Mouse (Mus musculus): Measurements from ENCODE around the gene Slc8a2.

The Slc8a2 gene

GRCm38 (mm10) chr7:16172586-16173140 is 43.0 kb downstream of the Slc8a2 start:
- DNase-seq, result no peak

- no peak for DNase-seq
Observed at GRCm38 (mm10) chr7:16173146-16173545, 43.5 kb downstream of the Slc8a2 start.

- DNase-seq, result no peak
Observed at GRCm38 (mm10) chr7:16174597-16175541, 45.2 kb downstream of the Slc8a2 start, which contains the start of gene Meis3. Gene Meis3, plus strand, starts transcription at chr7:16175090.

- DNase-seq, result no peak
Observed at GRCm38 (mm10) chr7:16175542-16175931, 45.9 kb downstream of the Slc8a2 start.

GRCm38 (mm10) chr7:16178114-16178513 is 48.5 kb downstream of the Slc8a2 start:
- no peak for DNase-seq

- DNase-seq, result peak; percentile 21
Observed at GRCm38 (mm10) chr7:16183663-16184062, 54.0 kb downstream of the Slc8a2 start.

GRCm38 (mm10) chr7:16187494-16187893 is 57.9 kb downstream of the Slc8a2 start:
- DNase-seq, result no peak

- peak; percentile 65 for DNase-seq
Observed at GRCm38 (mm10) chr7:16192315-16192714, 62.7 kb downstream of the Slc8a2 start.

GRCm38 (mm10) chr7:16193702-16194101 is 64.1 kb downstream of the Slc8a2 start:
- no peak for DNase-seq

- no peak for DNase-seq
Observed at GRCm38 (mm10) chr7:16196616-16197015, 67.0 kb downstream of the Slc8a2 start.

- DNase-seq, result no peak
Observed at GRCm38 (mm10) chr7:16197166-16197565, 67.5 kb downstream of the Slc8a2 start.

GRCm38 (mm10) chr7:16198540-16198939 is 68.9 kb downstream of the Slc8a2 start:
- no peak for DNase-seq

GRCm38 (mm10) chr7:16201136-16201535 is 71.5 kb downstream of the Slc8a2 start:
- DNase-seq, result no peak

- DNase-seq, result peak; percentile 92
Observed at GRCm38 (mm10) chr7:16202756-16203504, 73.3 kb downstream of the Slc8a2 start.

GRCm38 (mm10) chr7:16203505-16203903 is 73.9 kb downstream of the Slc8a2 start:
- DNase-seq, result no peak

- no peak for DNase-seq
Observed at GRCm38 (mm10) chr7:16204791-16205190, 75.2 kb downstream of the Slc8a2 start.

- no peak for DNase-seq
Observed at GRCm38 (mm10) chr7:16207076-16207475, 77.5 kb downstream of the Slc8a2 start.

- DNase-seq, result no peak
Observed at GRCm38 (mm10) chr7:16207496-16207895, 77.9 kb downstream of the Slc8a2 start.

GRCm38 (mm10) chr7:16208781-16209665 is 79.4 kb downstream of the Slc8a2 start:
- DNase-seq, result no peak

Data from kidney, adult 11 months (tissue).